Mouse (Mus musculus) liver, adult 2 months (tissue): ENCODE results near the gene Cxcr6.
"Not testable (repeated sequence)": the region's sequence is repeated elsewhere in the genome, so short reads cannot be mapped to it uniquely, and the experiment has no call there.

ENCODE experiments used
- CTCF ChIP-seq: fragments of 200-500 bp; IDR thresholded peaks from 2 replicates; pipeline ENCODE4 v1.5.1; 2011; ENCODE audit warnings: low read depth, low read length, control low read depth
- POLR2A ChIP-seq: fragments of 200-500 bp; IDR thresholded peaks from 2 replicates; pipeline ENCODE4 v1.6.1; 2011; ENCODE audit warnings: low read length, control low read depth; ENCODE audit not compliant: insufficient read depth; ENCODE audit errors: extremely low read depth

DNA sequence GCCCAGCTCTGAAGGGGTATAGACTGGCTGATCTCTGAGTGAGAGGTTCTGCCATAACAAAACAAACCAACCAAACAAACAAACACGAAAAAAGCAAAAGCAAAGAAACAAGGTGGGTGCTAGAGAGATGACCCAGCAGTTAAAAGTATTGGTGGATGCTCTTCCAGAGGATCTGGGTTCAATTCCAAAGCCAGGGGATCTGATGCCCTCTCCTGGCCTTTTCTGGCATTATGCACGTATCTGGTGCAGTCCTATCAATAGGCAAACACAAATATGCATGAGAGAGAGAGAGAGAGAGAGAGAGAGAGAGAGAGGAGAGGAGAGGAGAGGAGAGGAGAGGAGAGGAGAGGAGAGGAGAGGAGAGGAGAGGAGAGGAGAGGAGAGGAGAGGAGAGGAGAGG is 33.0 kb upstream of the Cxcr6 start:
- TF ChIP-seq CTCF: peak; percentile 18; the same call in 1 of the 2 replicates
- not testable (repeated sequence) for TF ChIP-seq POLR2A
